Mouse (Mus musculus) kidney, embryonic 16.5 days (tissue): ENCODE data around the gene Agbl2. TPM values are rescaled to one million over a fixed set of nuclear protein-coding genes. Genes with fewer than 3 reads are reported as not detected.
A peak's percentile ranks its signal among the peaks of the same experiment; 100 is the strongest.

Experiments
- ATAC-seq: fragments of 200-750 bp; cut with Nextera tagmentation; 2 replicates; pipeline ENCODE4 v1.8.0; 2017; ENCODE audit warnings: moderate TSS enrichment; ENCODE audit not compliant: low FRiP score, low TSS enrichment
- H3K27ac ChIP-seq: fragments of 300-500 bp; sonication (generic); 2 replicates; pipeline ENCODE4 v1.5.1; 2014; ENCODE audit warnings: low read length
- H3K27me3 ChIP-seq: fragments of 300-500 bp; sonication (generic); 2 replicates; pipeline ENCODE4 v1.6.1; 2014; ENCODE audit warnings: low read length, control low read depth, mixed read lengths; ENCODE audit not compliant: insufficient read depth
- H3K36me3 ChIP-seq: fragments of 300-500 bp; sonication (generic); 2 replicates; pipeline ENCODE4 v1.6.1; 2014; ENCODE audit warnings: low read length, control low read depth, mixed read lengths; ENCODE audit not compliant: insufficient read depth
- H3K4me1 ChIP-seq: fragments of 300-500 bp; sonication (generic); 2 replicates; pipeline ENCODE4 v1.6.1; 2014; ENCODE audit warnings: low read length, control low read depth, mixed read lengths; ENCODE audit not compliant: insufficient read depth
- H3K4me2 ChIP-seq: fragments of 300-500 bp; sonication (generic); replicated peaks from 2 replicates; pipeline ENCODE4 v1.6.1; 2014; ENCODE audit warnings: low read depth, low read length
- H3K4me3 ChIP-seq: fragments of 300-500 bp; sonication (generic); 2 replicates; pipeline ENCODE4 v1.5.1; 2014; ENCODE audit warnings: mild to moderate bottlenecking, low read length
- H3K9ac ChIP-seq: fragments of 300-500 bp; sonication (generic); replicated peaks from 2 replicates; pipeline ENCODE4 v1.6.1; 2014; ENCODE audit warnings: low read length
- H3K9me3 ChIP-seq: fragments of 300-500 bp; sonication (generic); 2 replicates; pipeline ENCODE4 v1.6.1; 2016; ENCODE audit warnings: low read length, control low read depth
- WGBS: fragments of 180-500 bp; shearing (Covaris S2); extraction: QIAGEN DNeasy Blood & Tissue Kit; methylation state at CpG from one replicate; pipeline ENCODE4 v1.1.7; 2014; 5-methylcytosine and 5-hydroxymethylcytosine counted together
- polyA plus RNA-seq: library from polyadenylated mRNA; unstranded; fragments of >200 nt; fragmentation: Nextera tagmentation; extraction: Ambion mirVana; gene quantifications from 2 replicates; pipeline ENCODE4 v1.2.1, GENCODE M21; 2015

Gene Agbl2
- polyA plus RNA-seq, 1 experiment from 2014 or later: 0.71 TPM

GRCm38 (mm10) chr2:90747131-90747530 lies 35.4 kb upstream of the Agbl2 start:
- Histone ChIP-seq H3K27ac (no peak overlapping the region), H3K4me1 (peaks cover 14% of the 10 kb centered on the region; the same call in 1 of the 2 replicates), H3K4me2 (peak overlapping the region; percentile 65), H3K9me3 (no peaks in the 10 kb centered on the region), H3K9ac (no peak overlapping the region), H3K36me3 (peaks cover 24% of the 10 kb centered on the region), H3K27me3 (no peaks in the 10 kb centered on the region), H3K4me3 (peak overlapping the region; percentile 95)
- WGBS: 87% methylated on average over 10 of the region's 10 CpGs
- ATAC-seq: no peak

- no peak for ATAC-seq
- peaks cover 50% of the 10 kb centered on the region for H3K36me3 ChIP-seq
- peaks cover 14% of the 10 kb centered on the region; the same call in 1 of the 2 replicates for H3K4me1 ChIP-seq
- no peaks in the 10 kb centered on the region for H3K27me3 ChIP-seq
- H3K4me2 ChIP-seq: no peak overlapping the region
- H3K27ac ChIP-seq: no peak overlapping the region
- H3K9ac ChIP-seq: no peak overlapping the region
- H3K4me3 ChIP-seq: no peak overlapping the region
- 79% methylated on average over 6 of the region's 6 CpGs for WGBS
- H3K9me3 ChIP-seq: no peaks in the 10 kb centered on the region
Observed at GRCm38 (mm10) chr2:90749676-90750459, 32.7 kb upstream of the Agbl2 start.

- 92% methylated on average over 2 of the region's 2 CpGs for WGBS
- no peak overlapping the region for H3K4me3 ChIP-seq
- H3K27me3 ChIP-seq: no peaks in the 10 kb centered on the region
- H3K4me1 ChIP-seq: peaks cover 4% of the 10 kb centered on the region; the same call in 1 of the 2 replicates
- no peaks in the 10 kb centered on the region for H3K9me3 ChIP-seq
- no peak overlapping the region for H3K27ac ChIP-seq
- peaks cover 64% of the 10 kb centered on the region for H3K36me3 ChIP-seq
- no peak overlapping the region for H3K4me2 ChIP-seq
- ATAC-seq: no peak
- H3K9ac ChIP-seq: no peak overlapping the region
Observed at GRCm38 (mm10) chr2:90753565-90753964, 29.0 kb upstream of the Agbl2 start.

GRCm38 (mm10) chr2:90754188-90754587 lies 28.3 kb upstream of the Agbl2 start:
- H3K27ac ChIP-seq: no peak overlapping the region
- ATAC-seq: no peak
- H3K9me3 ChIP-seq: no peaks in the 10 kb centered on the region
- no peak overlapping the region for H3K4me2 ChIP-seq
- no peaks in the 10 kb centered on the region for H3K27me3 ChIP-seq
- no peak overlapping the region for H3K9ac ChIP-seq
- WGBS: 96% methylated on average over 3 of the region's 3 CpGs
- H3K4me1 ChIP-seq: no peaks in the 10 kb centered on the region; the same call in 1 of the 2 replicates
- H3K36me3 ChIP-seq: peaks cover 66% of the 10 kb centered on the region
- no peak overlapping the region for H3K4me3 ChIP-seq

GRCm38 (mm10) chr2:90765123-90765522 lies 17.4 kb upstream of the Agbl2 start:
- H3K4me3 ChIP-seq: no peak overlapping the region
- no peaks in the 10 kb centered on the region for H3K4me1 ChIP-seq
- no peak overlapping the region for H3K9ac ChIP-seq
- WGBS: 88% methylated on average over 3 of the region's 3 CpGs
- no peak overlapping the region for H3K27ac ChIP-seq
- no peak overlapping the region for H3K4me2 ChIP-seq
- no peak for ATAC-seq
- no peaks in the 10 kb centered on the region for H3K27me3 ChIP-seq
- H3K9me3 ChIP-seq: no peaks in the 10 kb centered on the region
- H3K36me3 ChIP-seq: peaks cover 75% of the 10 kb centered on the region

GRCm38 (mm10) chr2:90781323-90781722 lies 1.2 kb upstream of the Agbl2 start:
- peaks cover 6% of the 10 kb centered on the region; the same call in 1 of the 2 replicates for H3K27me3 ChIP-seq
- no peaks in the 10 kb centered on the region for H3K9me3 ChIP-seq
- WGBS: 42% methylated on average over 3 of the region's 3 CpGs
- peaks cover 32% of the 10 kb centered on the region for H3K36me3 ChIP-seq
- H3K27ac ChIP-seq: no peak overlapping the region
- no peak overlapping the region for H3K9ac ChIP-seq
- no peak overlapping the region for H3K4me3 ChIP-seq
- H3K4me1 ChIP-seq: peaks cover 5% of the 10 kb centered on the region
- ATAC-seq: no peak
- no peak overlapping the region for H3K4me2 ChIP-seq

GRCm38 (mm10) chr2:90781938-90782337 lies 589 bp upstream of the Agbl2 start:
- ATAC-seq: no peak
- Histone ChIP-seq H3K4me3 (no peak overlapping the region), H3K9ac (no peak overlapping the region), H3K4me2 (no peak overlapping the region), H3K27me3 (peaks cover 6% of the 10 kb centered on the region; the same call in 1 of the 2 replicates), H3K36me3 (peaks cover 31% of the 10 kb centered on the region), H3K9me3 (no peaks in the 10 kb centered on the region), H3K27ac (no peak overlapping the region), H3K4me1 (peaks cover 5% of the 10 kb centered on the region)
- 57% methylated on average over 2 of the region's 2 CpGs for WGBS

- peak overlapping the region; percentile 51 for H3K4me3 ChIP-seq
- H3K36me3 ChIP-seq: peaks cover 21% of the 10 kb centered on the region
- H3K9me3 ChIP-seq: no peaks in the 10 kb centered on the region
- 2% methylated on average over 28 of the region's 29 CpGs for WGBS
- peak overlapping the region; percentile 87 for H3K4me2 ChIP-seq
- peak; percentile 84 for ATAC-seq
- H3K9ac ChIP-seq: peak overlapping the region; percentile 66
- no peak overlapping the region for H3K27ac ChIP-seq
- peaks cover 6% of the 10 kb centered on the region; the same call in 1 of the 2 replicates for H3K27me3 ChIP-seq
- H3K4me1 ChIP-seq: peaks cover 5% of the 10 kb centered on the region
Observed at GRCm38 (mm10) chr2:90782901-90783486, 467 bp downstream of the Agbl2 start.

GRCm38 (mm10) chr2:90788126-90788525 lies 5.6 kb downstream of the Agbl2 start:
- no peak overlapping the region for H3K4me2 ChIP-seq
- H3K4me1 ChIP-seq: peaks cover 2% of the 10 kb centered on the region
- H3K27ac ChIP-seq: no peak overlapping the region
- ATAC-seq: no peak
- H3K4me3 ChIP-seq: no peak overlapping the region
- 67% methylated on average over 2 of the region's 2 CpGs for WGBS
- H3K9me3 ChIP-seq: no peaks in the 10 kb centered on the region
- no peaks in the 10 kb centered on the region for H3K36me3 ChIP-seq
- H3K9ac ChIP-seq: no peak overlapping the region
- H3K27me3 ChIP-seq: peaks cover 6% of the 10 kb centered on the region; the same call in 1 of the 2 replicates
